Mouse (Mus musculus): ENCODE results near the gene Il17f. TPM values are rescaled to one million over a fixed set of nuclear protein-coding genes. Genes with fewer than 3 reads are reported as not detected.

The Il17f gene
- polyA plus RNA-seq (2015; fragmentation: Nextera tagmentation; extraction: Ambion mirVana), result not detected in 2 replicates

DNA sequence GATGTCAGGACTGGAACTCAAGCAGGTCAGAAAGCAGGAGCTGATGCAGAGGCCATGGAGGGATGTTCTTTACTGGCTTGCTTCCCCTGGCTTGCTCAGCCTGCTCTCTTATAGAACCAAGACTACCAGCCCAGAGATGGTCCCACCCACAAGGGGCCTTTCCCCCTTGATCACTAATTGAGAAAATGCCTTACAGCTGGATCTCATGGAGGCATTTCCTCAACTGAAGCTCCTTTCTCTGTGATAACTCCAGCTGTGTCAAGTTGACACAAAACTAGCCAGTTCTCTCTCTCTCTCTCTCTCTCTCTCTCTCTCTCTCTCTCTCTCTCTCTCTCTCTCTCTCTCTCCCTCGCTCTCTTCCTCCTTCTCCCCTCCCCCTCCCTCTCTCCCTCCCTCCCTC lies at the start of gene Il17f:
Gene Il17f, minus strand, starts transcription at position 101 of the 400 bp plus-strand sequence.

DNA sequence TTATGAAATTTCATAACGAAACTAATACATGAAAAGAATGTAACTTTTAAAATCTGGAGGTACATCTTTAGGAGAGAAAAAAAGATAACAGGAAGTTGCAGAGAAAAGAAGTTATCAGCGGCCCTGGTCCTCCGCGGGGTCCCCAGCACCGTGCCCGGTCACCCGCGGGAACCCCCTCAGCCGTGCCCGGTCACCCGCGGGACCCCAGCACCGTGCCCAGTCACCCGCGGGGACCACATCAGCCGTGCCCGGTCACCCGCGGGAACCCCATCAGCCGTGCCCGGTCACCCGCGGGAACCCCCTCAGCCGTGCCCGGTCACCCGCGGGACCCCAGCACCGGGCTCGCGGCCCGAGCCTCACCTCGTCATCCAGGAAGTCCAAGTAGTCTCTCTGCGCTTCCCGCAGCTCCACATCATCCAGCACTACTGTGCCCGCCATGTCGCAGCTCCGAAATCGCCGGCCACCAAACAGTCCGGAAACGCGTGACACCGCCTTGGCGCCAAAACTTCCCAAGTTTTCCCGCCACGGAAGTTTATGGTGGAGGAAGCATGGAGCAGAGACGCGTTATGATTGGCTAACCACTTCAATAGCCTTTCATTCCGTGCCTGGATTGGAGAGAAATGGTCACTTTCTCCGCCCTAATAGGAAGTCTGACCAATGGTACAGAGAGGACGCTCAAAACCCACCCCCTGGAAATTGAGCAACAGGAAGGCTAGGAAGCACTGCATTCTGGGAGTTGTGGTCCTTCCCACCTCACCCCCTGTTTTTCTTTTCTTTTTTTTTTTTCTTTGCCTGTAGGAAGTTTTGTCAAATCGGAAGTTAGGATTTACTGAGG lies 29.6 kb upstream of the Il17f start, which contains the start of gene Mcm3:
Gene Mcm3, minus strand, starts transcription at position 542 of the 835 bp plus-strand sequence.

DNA sequence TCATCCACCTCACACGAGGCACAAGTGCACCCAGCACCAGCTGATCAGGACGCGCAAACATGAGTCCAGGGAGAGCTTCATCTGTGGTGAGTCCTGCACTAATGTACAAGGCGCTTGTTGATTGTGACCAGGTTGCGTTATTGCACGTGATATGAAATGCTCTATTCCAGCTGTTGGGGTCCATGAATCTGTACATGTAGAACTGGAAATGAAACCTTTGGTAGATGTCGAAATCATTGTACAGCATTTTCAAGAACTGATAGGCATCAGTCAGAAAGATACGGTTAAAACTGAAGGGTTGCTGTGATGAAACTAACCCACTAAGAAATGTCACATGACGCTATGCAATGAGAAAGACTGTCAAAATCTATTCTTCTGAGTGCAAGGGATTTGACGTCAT lies 59.5 kb downstream of the Il17f start, which contains the start of gene Il17a:
Gene Il17a, plus strand, starts transcription at position 3 of the 400 bp plus-strand sequence.

Other genes with a start within 250 kb of the Il17f start
- gene Pkhd1, start 172.6 kb downstream of the Il17f start, polyA plus RNA-seq (2015; fragmentation: Nextera tagmentation; extraction: Ambion mirVana), result 0.03 and 0.09 TPM in 2 replicates
- gene Il17a, start 59.7 kb downstream of the Il17f start, polyA plus RNA-seq (2015; fragmentation: Nextera tagmentation; extraction: Ambion mirVana), result not detected in 2 replicates
- 9.5 and 10.1 TPM in 2 replicates for gene Mcm3, start 29.7 kb upstream of the Il17f start, polyA plus RNA-seq (2015; fragmentation: Nextera tagmentation; extraction: Ambion mirVana)
- gene Paqr8, start 100.0 kb upstream of the Il17f start, polyA plus RNA-seq (2015; fragmentation: Nextera tagmentation; extraction: Ambion mirVana), result 36.9 and 38.1 TPM in 2 replicates
- 1.5 and 2.3 TPM in 2 replicates for gene Efhc1, start 161.0 kb upstream of the Il17f start, polyA plus RNA-seq (2015; fragmentation: Nextera tagmentation; extraction: Ambion mirVana)

Data from neural tube, postnatal 0 days (tissue).